Mouse (Mus musculus) CH12.LX (cell line): ENCODE data around the gene Oxsm. TPM values are rescaled to one million over a fixed set of nuclear protein-coding genes. Genes with fewer than 3 reads are reported as not detected.

Experiments used
- DNase-seq: peaks from one replicate; pipeline ENCODE4 v3.0.0-alpha.2; 2013; ENCODE audit errors: extremely low read depth
- H3K27ac ChIP-seq: 2 replicates; pipeline ENCODE4 v1.5.1; 2012; ENCODE audit warnings: low read depth, mild to moderate bottlenecking, control low read depth, moderate library complexity; ENCODE audit not compliant: insufficient read depth
- H3K27me3 ChIP-seq: replicated peaks from 2 replicates; pipeline ENCODE3; 2012; ENCODE audit warnings: inconsistent platforms
- H3K36me3 ChIP-seq, 2 experiments: replicated peaks in 1 of 2; 2 replicates each; pipeline versions ENCODE3 to v1.6.1; 2012; ENCODE audit warnings: inconsistent platforms in 1 of 2, low read length in 1 of 2, mild to moderate bottlenecking in 1 of 2, mixed read lengths in 1 of 2, moderate library complexity in 1 of 2; ENCODE audit not compliant: control insufficient read depth in 1 of 2, insufficient read depth in 1 of 2
- H3K4me1 ChIP-seq, 2 experiments: 2 replicates each; pipeline ENCODE4 v1.6.1; 2012; ENCODE audit warnings: inconsistent platforms in 1 of 2, moderate library complexity in 1 of 2; ENCODE audit not compliant: insufficient read depth in 2 of 2, control insufficient read depth in 1 of 2
- H3K4me2 ChIP-seq: 2 replicates; pipeline ENCODE4 v1.6.1; 2012; ENCODE audit warnings: low read depth, mild to moderate bottlenecking, control low read depth; ENCODE audit not compliant: poor library complexity, insufficient read depth, severe bottlenecking
- H3K4me3 ChIP-seq, 3 experiments: fragments of 150-350 bp in 1 of 3; sonication (generic) in 1 of 3; replicated peaks in 1 of 3; 2 replicates each; pipeline versions ENCODE3 to v1.5.1; 2011 to 2012; ENCODE audit warnings: low read depth in 2 of 3, low read length in 2 of 3, mild to moderate bottlenecking in 2 of 3, moderate library complexity in 2 of 3, control low read depth in 1 of 3, improper control_type of control experiment in 1 of 3, inconsistent platforms in 1 of 3, mixed read lengths in 1 of 3; ENCODE audit not compliant: poor library complexity in 1 of 3
- H3K79me2 ChIP-seq: replicated peaks from 2 replicates; pipeline ENCODE4 v1.6.1; 2012; ENCODE audit warnings: mild to moderate bottlenecking, moderate library complexity; ENCODE audit not compliant: control insufficient read depth, poor library complexity, insufficient read depth, severe bottlenecking; ENCODE audit errors: extremely low read depth
- H3K9ac ChIP-seq: 2 replicates; pipeline ENCODE4 v1.6.1; 2012; ENCODE audit warnings: low read depth, mild to moderate bottlenecking, control low read depth, moderate library complexity; ENCODE audit not compliant: insufficient read depth
- H3K9me3 ChIP-seq: replicated peaks from 2 replicates; pipeline ENCODE3; 2012; ENCODE audit warnings: low read length, inconsistent platforms, mixed read lengths
- BHLHE40 ChIP-seq: IDR thresholded peaks from 2 replicates; pipeline ENCODE4 v1.6.1; 2011; ENCODE audit warnings: mild to moderate bottlenecking, low read depth, low read length, improper control_type of control experiment
- E2F4 ChIP-seq: IDR thresholded peaks from 2 replicates; pipeline ENCODE4 v1.6.1; 2011; ENCODE audit warnings: low read depth, low read length, improper control_type of control experiment; ENCODE audit not compliant: insufficient replicate concordance
- ETS1 ChIP-seq: conservative IDR thresholded peaks from 2 replicates; pipeline ENCODE4 v1.6.1; 2012; ENCODE audit warnings: low read depth, mild to moderate bottlenecking, inconsistent platforms, low read length, improper control_type of control experiment, moderate library complexity
- HCFC1 ChIP-seq: IDR thresholded peaks from 2 replicates; pipeline ENCODE4 v1.6.1; 2012; ENCODE audit warnings: low read depth, mild to moderate bottlenecking, inconsistent platforms, low read length, improper control_type of control experiment
- IRF4 ChIP-seq: IDR thresholded peaks from 2 replicates; pipeline ENCODE4 v1.6.1; 2014; ENCODE audit warnings: low read depth, mild to moderate bottlenecking, inconsistent platforms, low read length, improper control_type of control experiment
- JUN ChIP-seq: IDR thresholded peaks from 2 replicates; pipeline ENCODE4 v1.6.1; 2011; ENCODE audit warnings: low read depth, mild to moderate bottlenecking, low read length, improper control_type of control experiment, moderate library complexity; ENCODE audit not compliant: insufficient read depth
- JUND ChIP-seq: conservative IDR thresholded peaks from 2 replicates; pipeline ENCODE4 v1.6.1; 2011; ENCODE audit warnings: low read depth, low read length, improper control_type of control experiment
- MAFK ChIP-seq: IDR thresholded peaks from 2 replicates; pipeline ENCODE4 v1.6.1; 2011; ENCODE audit warnings: low read length, improper control_type of control experiment; ENCODE audit not compliant: insufficient replicate concordance
- MAX ChIP-seq: IDR thresholded peaks from 2 replicates; pipeline ENCODE4 v1.6.1; 2011; ENCODE audit warnings: low read length, improper control_type of control experiment
- MEF2A ChIP-seq: IDR thresholded peaks from 2 replicates; pipeline ENCODE4 v1.6.1; 2014; ENCODE audit warnings: low read depth, mild to moderate bottlenecking, inconsistent platforms, low read length, improper control_type of control experiment, borderline replicate concordance
- MXI1 ChIP-seq: IDR thresholded peaks from 2 replicates; pipeline ENCODE4 v1.6.1; 2011; ENCODE audit warnings: mild to moderate bottlenecking, low read depth, low read length, improper control_type of control experiment
- MYC ChIP-seq: IDR thresholded peaks from 2 replicates; pipeline ENCODE4 v1.6.1; 2011; ENCODE audit warnings: low read depth, mild to moderate bottlenecking, improper control_type of control experiment, low read length
- NELFE ChIP-seq: IDR thresholded peaks from 2 replicates; pipeline ENCODE4 v1.6.1; 2011; ENCODE audit warnings: low read depth, low read length, improper control_type of control experiment
- PAX5 ChIP-seq: IDR thresholded peaks from 2 replicates; pipeline ENCODE4 v1.6.1; 2012; ENCODE audit warnings: low read length, inconsistent platforms, mixed read lengths
- POLR2A ChIP-seq: IDR thresholded peaks from 2 replicates; pipeline ENCODE4 v1.6.1; 2011; ENCODE audit warnings: low read depth, mild to moderate bottlenecking, improper control_type of control experiment, low read length
- RCOR1 ChIP-seq: conservative IDR thresholded peaks from 2 replicates; pipeline ENCODE4 v1.6.1; 2012; ENCODE audit warnings: low read depth, mild to moderate bottlenecking, inconsistent platforms, low read length, improper control_type of control experiment
- SIN3A ChIP-seq: IDR thresholded peaks from 2 replicates; pipeline ENCODE4 v1.6.1; 2012; ENCODE audit warnings: low read length, improper control_type of control experiment, inconsistent platforms
- SMC3 ChIP-seq: IDR thresholded peaks from 2 replicates; pipeline ENCODE4 v1.6.1; 2011; ENCODE audit warnings: low read depth, low read length, improper control_type of control experiment
- TBP ChIP-seq: conservative IDR thresholded peaks from 2 replicates; pipeline ENCODE4 v1.6.1; 2011; ENCODE audit warnings: low read depth, low read length, improper control_type of control experiment
- TCF12 ChIP-seq: IDR thresholded peaks from 2 replicates; pipeline ENCODE4 v1.6.1; 2014; ENCODE audit warnings: low read depth, mild to moderate bottlenecking, inconsistent platforms, low read length, improper control_type of control experiment
- UBTF ChIP-seq: IDR thresholded peaks from 2 replicates; pipeline ENCODE4 v1.6.1; 2012; ENCODE audit warnings: low read depth, mild to moderate bottlenecking, inconsistent platforms, low read length, improper control_type of control experiment, moderate library complexity
- USF2 ChIP-seq: conservative IDR thresholded peaks from 2 replicates; pipeline ENCODE4 v1.6.1; 2011; ENCODE audit warnings: low read depth, low read length, improper control_type of control experiment
- dilution Hi-C: fragments of 300-500 bp; cut with MboI; formaldehyde crosslinking; loops from 2 replicates; pipeline ENCODE4 v1.14.3; 2020; ENCODE audit warnings: low sequenced_read_pairs; ENCODE audit not compliant: extremely low pct_unique_long_range_greater_than_20kb, extremely low pct_ligation_motif_present
- in situ Hi-C: fragments of 300-500 bp; cut with MboI; formaldehyde crosslinking; loops from 3 replicates; pipeline ENCODE4 v1.14.3; 2019; ENCODE audit warnings: low sequenced_read_pairs, low pct_ligation_motif_present, low pct_unique_long_range_greater_than_20kb, mixed read lengths
- polyA plus RNA-seq: library from polyadenylated mRNA; unstranded; fragments of >175 nt; gene quantifications from 2 replicates; pipeline ENCODE4 v1.2.1, GENCODE M21; 2012; ENCODE audit warnings: low read depth; ENCODE audit not compliant: insufficient read length
- total RNA-seq, 2 experiments: library from RNA; depleted of rRNA; stranded (reverse); fragments of 300-350 nt in 1 of 2; fragments of >200 nt in 1 of 2; gene quantifications; 2 replicates each; pipeline ENCODE4 v1.2.3; 2012 to 2014

The Oxsm gene
- total and polyA plus RNA-seq, 3 experiments: 6.6 to 10.8 (median 8.7) TPM

GRCm38 (mm10) chr14:16244370-16244769 is 5.2 kb downstream of the Oxsm start:
- dilution Hi-C loops: no loop called here
- H3K4me2 ChIP-seq: peak overlapping the region; percentile 85
- peaks cover 7 to 20% of the 10 kb centered on the region in 2 experiments for H3K4me1 ChIP-seq
- no peaks in the 10 kb centered on the region for H3K9me3 ChIP-seq
- H3K79me2 ChIP-seq: no peaks in the 10 kb centered on the region
- peak overlapping the region; percentile 67 for H3K9ac ChIP-seq
- no peaks in the 10 kb centered on the region for H3K27me3 ChIP-seq
- H3K36me3 ChIP-seq: peaks cover 8 to 35% of the 10 kb centered on the region in 2 experiments
- H3K4me3 ChIP-seq: peak overlapping the region; percentile 65 to 70 (median 70)
- H3K27ac ChIP-seq: peak overlapping the region; percentile 68; the same call in 1 of the 2 replicates
- 0 out of 2 replicates have a peak, but pooled peaks have one; percentile 22 for TF ChIP-seq TCF12
- TF ChIP-seq ETS1: no peak
- TF ChIP-seq USF2: no peak
- no peak for TF ChIP-seq IRF4
- no peak for TF ChIP-seq NELFE
- no peak for TF ChIP-seq JUND
- TF ChIP-seq SMC3: no peak
- no peak for TF ChIP-seq MAFK
- no peak for TF ChIP-seq UBTF
- peak; percentile 36 for DNase-seq
- in situ Hi-C loops: loop anchor here (10.0 kb wide), 1 partner anchor 120 kb away; the partner anchor contains the start of gene Top2b

GRCm38 (mm10) chr14:16243603-16244209 is 5.9 kb downstream of the Oxsm start:
- DNase-seq: peak; percentile 38
- peak overlapping the region; percentile 65 to 70 (median 70) for H3K4me3 ChIP-seq
- no peaks in the 10 kb centered on the region for H3K79me2 ChIP-seq
- peaks cover 7 to 20% of the 10 kb centered on the region in 2 experiments for H3K4me1 ChIP-seq
- dilution Hi-C loops (no loop called here), in situ Hi-C loops (loop anchor here (10.0 kb wide), 1 partner anchor 121 kb away; the partner anchor contains the start of gene Top2b)
- peak overlapping the region; percentile 85 for H3K4me2 ChIP-seq
- H3K27me3 ChIP-seq: no peaks in the 10 kb centered on the region
- TF ChIP-seq MAFK (peak; percentile 88), POLR2A (no peak), SMC3 (no peak), UBTF (0 out of 2 replicates have a peak, but pooled peaks have one; percentile 40), JUND (no peak), ETS1 (no peak; the same call in 1 of the 2 replicates), HCFC1 (no peak), RCOR1 (peak; percentile 57; the same call in 1 of the 2 replicates), JUN (no peak), BHLHE40 (0 out of 2 replicates have a peak, but pooled peaks have one; percentile 4), MAX (0 out of 2 replicates have a peak, but pooled peaks have one; percentile 3), PAX5 (no peak), MEF2A (no peak), MYC (0 out of 2 replicates have a peak, but pooled peaks have one; percentile 26), MXI1 (peak; percentile 43; the same call in 1 of the 2 replicates), SIN3A (peak; percentile 11; the same call in 1 of the 2 replicates), USF2 (no peak), TBP (peak; percentile 72), E2F4 (0 out of 2 replicates have a peak, but pooled peaks have one; percentile 11)
- H3K36me3 ChIP-seq: peaks cover 10 to 37% of the 10 kb centered on the region in 2 experiments
- H3K9me3 ChIP-seq: no peaks in the 10 kb centered on the region
- peak overlapping the region; percentile 68; the same call in 1 of the 2 replicates for H3K27ac ChIP-seq
- peak overlapping the region; percentile 67 for H3K9ac ChIP-seq
